Mouse (Mus musculus) neural tube, embryonic 11.5 days (tissue): ENCODE measurements at regions not wholly inside any gene's neighbourhood (a gene's known extent, or its start where the extent isn't known, plus 50 kb on each side); places are given as distances from the start of the nearest gene placed in this dataset.
A peak's percentile ranks its signal among the peaks of the same experiment; 100 is the strongest.

ENCODE experiments used
- ATAC-seq: fragments of 200-750 bp; cut with Nextera tagmentation; 2 replicates; pipeline ENCODE4 v1.8.0; 2017; ENCODE audit warnings: moderate number of reproducible peaks, mild to moderate bottlenecking, moderate TSS enrichment, moderate library complexity; ENCODE audit not compliant: insufficient read depth, low FRiP score, low TSS enrichment
- DNase-seq: peaks from one replicate; pipeline ENCODE4 v3.0.0-alpha.2; 2015; ENCODE audit warnings: low spot score
- H3K27ac ChIP-seq: fragments of 300-500 bp; sonication (generic); 2 replicates; pipeline ENCODE4 v1.5.1; 2014; ENCODE audit warnings: low read depth, mild to moderate bottlenecking, low read length
- H3K27me3 ChIP-seq: fragments of 300-500 bp; sonication (generic); 2 replicates; pipeline ENCODE4 v1.6.1; 2014; ENCODE audit warnings: mild to moderate bottlenecking, low read length, mixed read lengths; ENCODE audit not compliant: control insufficient read depth, insufficient read depth
- H3K36me3 ChIP-seq: fragments of 300-500 bp; sonication (generic); 2 replicates; pipeline ENCODE4 v1.6.1; 2014; ENCODE audit warnings: mild to moderate bottlenecking, low read length, moderate library complexity, mixed read lengths; ENCODE audit not compliant: control insufficient read depth, insufficient read depth
- H3K4me1 ChIP-seq: fragments of 300-500 bp; sonication (generic); 2 replicates; pipeline ENCODE4 v1.6.1; 2014; ENCODE audit warnings: low read length, mixed read lengths; ENCODE audit not compliant: control insufficient read depth, insufficient read depth
- H3K4me2 ChIP-seq: fragments of 300-500 bp; sonication (generic); 2 replicates; pipeline ENCODE4 v1.6.1; 2014; ENCODE audit warnings: low read depth, mild to moderate bottlenecking, moderate library complexity
- H3K4me3 ChIP-seq: fragments of 300-500 bp; sonication (generic); 2 replicates; pipeline ENCODE4 v1.5.1; 2014; ENCODE audit warnings: low read depth, low read length
- H3K9ac ChIP-seq: fragments of 300-500 bp; sonication (generic); 2 replicates; pipeline ENCODE4 v1.6.1; 2014; ENCODE audit warnings: mild to moderate bottlenecking, low read length
- H3K9me3 ChIP-seq: fragments of 300-500 bp; sonication (generic); 2 replicates; pipeline ENCODE4 v1.6.1; 2016; ENCODE audit warnings: low read length; ENCODE audit not compliant: control insufficient read depth
- WGBS: fragments of 180-500 bp; shearing (Covaris S2); extraction: QIAGEN DNeasy Blood & Tissue Kit; methylation state at CpG from one replicate; pipeline ENCODE4 v1.1.7; 2014; 5-methylcytosine and 5-hydroxymethylcytosine counted together

- ATAC-seq (no peak), DNase-seq (no peak)
- WGBS = 60% methylated on average over 12 of the region's 12 CpGs
Measured at GRCm38 (mm10) chr6:126374970-126375620, 160.1 kb downstream of the Kcna5 start.

GRCm38 (mm10) chr6:126371971-126372370, 163.2 kb downstream of the Kcna5 start:
- H3K4me2 ChIP-seq = no peak overlapping the region
- ATAC-seq = no peak
- no peaks in the 10 kb centered on the region for H3K9me3 ChIP-seq
- no peak overlapping the region for H3K4me3 ChIP-seq
- H3K36me3 ChIP-seq = no peaks in the 10 kb centered on the region
- no peak overlapping the region for H3K27ac ChIP-seq
- WGBS = 71% methylated on average over 5 of the region's 5 CpGs
- DNase-seq = peak; percentile 68
- H3K27me3 ChIP-seq = no peaks in the 10 kb centered on the region
- no peak overlapping the region for H3K9ac ChIP-seq
- H3K4me1 ChIP-seq = no peaks in the 10 kb centered on the region

More at GRCm38 (mm10) chr6:126374970-126375620, 160.1 kb downstream of the Kcna5 start:
- H3K27me3 ChIP-seq = no peaks in the 10 kb centered on the region
- H3K4me3 ChIP-seq = no peak overlapping the region
- H3K4me2 ChIP-seq = no peak overlapping the region
- no peaks in the 10 kb centered on the region for H3K36me3 ChIP-seq
- H3K4me1 ChIP-seq = no peaks in the 10 kb centered on the region
- no peak overlapping the region for H3K27ac ChIP-seq
- H3K9ac ChIP-seq = no peak overlapping the region
- H3K9me3 ChIP-seq = no peaks in the 10 kb centered on the region

- Histone ChIP-seq H3K27me3 (no peaks in the 10 kb centered on the region), H3K4me1 (no peaks in the 10 kb centered on the region), H3K36me3 (no peaks in the 10 kb centered on the region), H3K4me2 (no peak overlapping the region), H3K4me3 (no peak overlapping the region), H3K9ac (no peak overlapping the region), H3K9me3 (no peaks in the 10 kb centered on the region), H3K27ac (no peak overlapping the region)
- DNase-seq = no peak
- 90% methylated on average over 2 of the region's 2 CpGs for WGBS
- ATAC-seq = no peak
Measured at GRCm38 (mm10) chr6:126371489-126371888, 163.7 kb downstream of the Kcna5 start.

- ATAC-seq (no peak), DNase-seq (no peak)
- H3K36me3 ChIP-seq = no peaks in the 10 kb centered on the region
- H3K27me3 ChIP-seq = no peaks in the 10 kb centered on the region
- no peak overlapping the region for H3K9ac ChIP-seq
- no peak overlapping the region for H3K27ac ChIP-seq
- no peak overlapping the region for H3K4me2 ChIP-seq
- no peaks in the 10 kb centered on the region for H3K9me3 ChIP-seq
- H3K4me1 ChIP-seq = no peaks in the 10 kb centered on the region
- WGBS = 91% methylated on average over 8 of the region's 8 CpGs
- no peak overlapping the region for H3K4me3 ChIP-seq
Measured at GRCm38 (mm10) chr6:126365495-126365894, 169.7 kb downstream of the Kcna5 start.

DNA sequence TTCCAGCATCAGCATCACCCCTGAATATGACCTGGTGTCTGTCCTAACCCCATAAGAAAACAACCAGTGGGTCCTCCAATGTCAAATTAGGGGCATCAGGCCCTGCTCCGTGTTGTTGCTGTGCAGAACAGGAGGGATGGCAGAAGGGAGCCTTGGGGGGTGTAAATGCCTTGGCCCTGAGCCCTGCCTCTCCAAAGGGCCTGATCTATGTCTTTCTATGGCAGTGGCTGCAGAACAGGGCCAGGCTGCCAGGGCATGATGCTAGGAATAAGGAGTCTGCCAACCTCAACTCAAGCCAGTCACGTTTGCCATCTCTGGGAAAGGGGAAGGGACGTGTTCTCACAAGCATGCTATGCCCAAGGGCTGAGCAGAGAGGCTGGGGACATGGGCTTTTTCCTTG, 172.9 kb downstream of the Kcna5 start:
- WGBS = 71% methylated on average over 3 of the region's 3 CpGs
- DNase-seq = no peak
- no peak for ATAC-seq
- Histone ChIP-seq H3K27me3 (no peaks in the 10 kb centered on the region), H3K36me3 (no peaks in the 10 kb centered on the region), H3K9me3 (no peaks in the 10 kb centered on the region), H3K9ac (no peak overlapping the region), H3K4me1 (no peaks in the 10 kb centered on the region), H3K27ac (no peak overlapping the region), H3K4me2 (no peak overlapping the region), H3K4me3 (no peak overlapping the region)

DNA sequence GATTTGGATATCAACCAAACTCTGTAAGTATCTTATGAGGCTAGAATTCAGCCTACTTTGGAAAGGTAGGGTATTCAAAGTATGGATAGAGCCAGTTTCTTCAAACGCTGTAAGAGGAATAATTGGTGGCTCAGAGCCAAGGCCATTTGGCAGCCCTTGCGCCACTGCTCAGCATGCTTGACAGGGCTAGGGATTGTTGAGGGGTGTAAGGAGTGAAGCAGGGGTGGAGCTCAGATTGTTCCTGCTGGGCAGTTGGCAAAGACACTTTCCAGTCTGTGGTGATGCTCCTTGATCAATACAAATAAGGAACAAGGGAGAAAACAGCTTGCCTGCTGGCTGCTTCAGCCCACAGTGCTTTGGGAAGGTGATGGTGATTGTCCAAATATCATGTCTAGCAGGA, 181.9 kb downstream of the Kcna5 start:
- Histone ChIP-seq H3K27me3 (no peaks in the 10 kb centered on the region), H3K9ac (no peak overlapping the region), H3K36me3 (no peaks in the 10 kb centered on the region), H3K9me3 (no peaks in the 10 kb centered on the region), H3K4me3 (no peak overlapping the region), H3K4me1 (no peaks in the 10 kb centered on the region), H3K27ac (no peak overlapping the region), H3K4me2 (no peak overlapping the region)
- ATAC-seq (no peak), DNase-seq (no peak)
- WGBS = 49% methylated on average over 2 of the region's 2 CpGs

GRCm38 (mm10) chr6:126350476-126350875, 183.8 kb upstream of the Ntf3 start:
- H3K36me3 ChIP-seq = no peaks in the 10 kb centered on the region
- H3K9me3 ChIP-seq = no peaks in the 10 kb centered on the region
- no peaks in the 10 kb centered on the region for H3K4me1 ChIP-seq
- DNase-seq (no peak), ATAC-seq (no peak)
- no peaks in the 10 kb centered on the region for H3K27me3 ChIP-seq
- no peak overlapping the region for H3K27ac ChIP-seq
- no peak overlapping the region for H3K4me3 ChIP-seq
- no peak overlapping the region for H3K4me2 ChIP-seq
- H3K9ac ChIP-seq = no peak overlapping the region
- WGBS = 85% methylated on average over 2 of the region's 2 CpGs

DNA sequence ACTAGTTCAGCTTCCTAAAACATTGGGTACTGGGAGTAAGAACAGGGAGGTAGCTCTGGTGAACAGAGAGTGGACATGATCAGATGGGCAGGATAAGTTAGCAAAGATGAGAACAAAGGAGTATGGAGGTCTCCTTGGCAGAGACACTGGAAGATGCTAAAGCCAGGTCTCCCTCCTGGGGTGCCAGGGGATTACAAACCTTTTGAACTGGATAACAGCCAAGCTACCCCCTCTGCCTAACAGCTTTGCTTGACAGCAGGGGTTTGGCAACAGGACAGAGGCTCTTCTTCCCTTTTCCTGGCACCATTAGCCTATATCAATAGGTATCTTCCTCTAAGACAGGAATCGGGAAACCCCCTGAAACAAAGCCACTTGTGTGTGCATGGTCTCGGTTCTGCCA, 183.2 kb upstream of the Ntf3 start:
- Histone ChIP-seq H3K9ac (no peak overlapping the region), H3K27ac (no peak overlapping the region), H3K4me2 (no peak overlapping the region), H3K4me3 (no peak overlapping the region), H3K9me3 (no peaks in the 10 kb centered on the region), H3K4me1 (no peaks in the 10 kb centered on the region), H3K36me3 (no peaks in the 10 kb centered on the region), H3K27me3 (no peaks in the 10 kb centered on the region)
- DNase-seq (no peak), ATAC-seq (no peak)
- WGBS = 63% methylated on average over 2 of the region's 2 CpGs

DNA sequence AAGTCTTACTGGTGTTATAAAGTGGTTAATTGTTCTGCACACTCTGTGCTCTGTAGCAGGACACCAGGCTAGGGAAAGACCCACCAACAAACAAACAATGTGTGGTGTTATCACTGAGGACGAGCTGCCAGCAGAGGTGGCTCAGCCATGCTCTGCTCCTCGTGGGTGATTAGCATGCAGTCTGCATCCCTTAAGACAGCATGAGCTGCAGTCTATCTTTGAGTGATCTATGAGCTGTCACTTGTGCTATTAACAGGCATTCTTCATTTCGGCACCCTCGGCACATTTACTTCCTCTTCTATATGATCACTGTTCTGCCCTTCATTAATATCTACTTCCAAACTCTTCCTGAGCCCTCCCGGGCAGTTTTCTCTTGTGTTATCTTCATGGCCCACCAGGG, 178.5 kb upstream of the Ntf3 start:
- ATAC-seq (no peak), DNase-seq (no peak)
- 58% methylated on average over 5 of the region's 5 CpGs for WGBS
- H3K4me1 ChIP-seq = no peaks in the 10 kb centered on the region
- no peak overlapping the region for H3K4me3 ChIP-seq
- H3K27me3 ChIP-seq = no peaks in the 10 kb centered on the region
- no peak overlapping the region for H3K4me2 ChIP-seq
- no peaks in the 10 kb centered on the region for H3K36me3 ChIP-seq
- no peak overlapping the region for H3K9ac ChIP-seq
- H3K9me3 ChIP-seq = no peaks in the 10 kb centered on the region
- H3K27ac ChIP-seq = no peak overlapping the region
